Mouse (Mus musculus): ENCODE results near the gene C9.

- TF ChIP-seq CTCF (IDR thresholded peaks at IDR 0.05; ENCODE audit: low read depth) (no peak), EP300 (IDR thresholded peaks at IDR 0.05; ENCODE audit: low read depth) (no peak)
Observed at GRCm38 (mm10) chr15:6463361-6463923, 18.3 kb downstream of the C9 start.

Measured in heart, postnatal 0 days (tissue).